Mouse (Mus musculus) ES-Bruce4 (cell line): ENCODE results near the gene Tmem30b.

Experiments used
- CTCF ChIP-seq: IDR thresholded peaks from one replicate; pipeline ENCODE4 v1.8.1; 2011; ENCODE audit warnings: low read depth, low read length
- EP300 ChIP-seq: IDR thresholded peaks from 2 replicates; pipeline ENCODE4 v1.6.1; 2011; ENCODE audit warnings: low read depth, low read length; ENCODE audit not compliant: insufficient read depth

GRCm38 (mm10) chr12:73548259-73548658 lies 2.1 kb upstream of the Tmem30b start:
- TF ChIP-seq CTCF = no peak
- no peak for TF ChIP-seq EP300
